Mouse (Mus musculus) ZHBTc4 (cell line): ENCODE data around the gene Rex1bd.
A peak's percentile ranks its signal among the peaks of the same experiment; 100 is the strongest.
"Not testable (repeated sequence)": the region's sequence is repeated elsewhere in the genome, so short reads cannot be mapped to it uniquely, and the experiment has no call there.

Source experiments
- DNase-seq: peaks from one replicate; pipeline ENCODE4 v3.0.0-alpha.2; 2011; ENCODE audit warnings: low read depth, low spot score

The Rex1bd gene

DNA sequence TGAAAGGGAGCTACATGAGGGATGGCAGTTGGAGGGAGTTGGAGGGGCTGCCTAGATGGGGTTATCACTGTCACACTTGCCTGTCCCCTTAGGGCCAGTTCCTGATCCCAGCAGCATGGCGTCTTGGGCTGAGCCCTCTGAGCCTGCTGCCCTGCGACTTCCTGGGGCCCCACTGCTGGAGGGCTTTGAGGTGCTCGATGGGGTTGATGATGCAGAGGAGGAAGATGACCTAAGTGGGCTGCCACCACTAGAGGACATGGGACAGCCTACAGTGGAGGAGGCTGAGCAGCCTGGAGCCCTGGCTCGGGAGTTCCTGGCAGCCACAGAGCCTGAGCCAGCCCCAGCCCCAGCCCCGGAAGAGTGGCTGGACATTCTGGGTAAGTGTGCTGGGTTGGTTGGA, 22.7 kb upstream of the Rex1bd start:
- DNase-seq = no peak

DNA sequence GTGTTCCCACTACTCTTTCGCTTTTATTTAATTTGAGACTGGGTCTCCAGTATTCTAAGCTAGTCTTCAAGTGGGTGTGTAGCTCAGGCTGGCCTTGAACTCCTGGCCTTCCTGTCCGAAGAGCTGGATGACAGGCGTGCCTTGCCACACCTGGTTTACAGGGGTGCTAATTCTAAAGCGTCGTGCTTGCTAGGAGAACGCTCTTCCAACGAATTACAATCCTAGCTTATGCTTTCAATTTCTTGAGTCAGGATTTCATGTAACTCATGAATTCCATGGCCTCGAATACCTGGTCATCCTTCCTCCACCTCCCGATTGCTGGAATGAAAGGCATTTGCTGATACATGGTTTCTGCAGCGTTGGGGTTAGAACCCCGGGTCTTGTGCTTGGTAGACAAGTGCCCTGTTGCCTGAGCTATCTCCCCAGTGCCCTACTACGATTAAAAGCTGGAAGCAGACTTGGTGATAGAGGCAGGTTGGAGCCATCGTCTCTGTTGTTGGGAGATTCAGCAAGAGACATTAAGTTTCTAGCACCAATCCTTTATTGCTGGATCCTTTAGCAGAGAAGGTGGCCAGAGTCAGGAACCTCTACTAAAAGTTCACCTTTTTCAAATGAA, 21.7 kb upstream of the Rex1bd start:
- peak; percentile 18 for DNase-seq

DNA sequence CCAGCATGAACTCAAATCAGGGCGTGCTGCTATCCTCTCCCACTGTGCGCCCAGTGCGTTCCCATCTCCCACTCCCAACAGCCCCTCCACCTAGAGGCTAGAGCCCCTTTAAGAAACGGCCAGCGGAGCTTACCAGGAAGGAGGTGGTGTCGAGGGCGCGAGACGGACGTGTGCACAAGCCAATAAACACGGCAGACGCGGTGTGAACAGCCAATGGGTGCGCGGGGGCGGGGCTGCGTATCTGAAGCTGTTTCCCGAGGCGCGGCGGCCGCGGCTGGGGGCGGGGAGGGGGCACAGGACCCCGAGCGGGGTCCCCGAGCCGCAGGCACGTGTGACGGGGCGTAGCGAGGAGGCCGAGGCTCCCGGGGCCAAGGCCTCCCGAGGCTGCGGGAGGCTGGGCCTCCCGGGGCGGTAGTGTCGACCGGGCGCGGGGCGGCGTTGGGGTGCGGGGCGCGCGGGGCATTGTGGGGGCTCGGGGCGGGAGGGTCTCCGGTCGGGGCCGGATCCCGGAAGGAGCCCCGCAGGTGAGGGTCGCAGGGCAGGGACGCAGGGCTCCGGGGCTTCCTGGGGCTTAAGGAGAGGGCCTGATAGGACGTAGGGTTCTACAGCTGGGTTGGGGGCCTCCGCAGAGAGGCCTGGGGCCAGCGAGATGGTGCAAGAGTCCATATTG, 21.1 kb upstream of the Rex1bd start, which contains the start of the genes Fkbp8 and Kxd1:
Fkbp8 (plus strand) TSS at position 213 of the 670 bp plus-strand sequence.
Kxd1 (minus strand) TSS at position 445 of the 670 bp plus-strand sequence.
- peak; percentile 96 for DNase-seq

GRCm38 (mm10) chr8:70527111-70527511, 20.6 kb upstream of the Rex1bd start:
- no peak for DNase-seq

- DNase-seq = peak; percentile 99
These were observed 16.2 kb upstream of the Rex1bd start for GRCm38 (mm10) chr8:70522592-70523403.

GRCm38 (mm10) chr8:70519606-70520005, 13.1 kb upstream of the Rex1bd start:
- DNase-seq = no peak

DNA sequence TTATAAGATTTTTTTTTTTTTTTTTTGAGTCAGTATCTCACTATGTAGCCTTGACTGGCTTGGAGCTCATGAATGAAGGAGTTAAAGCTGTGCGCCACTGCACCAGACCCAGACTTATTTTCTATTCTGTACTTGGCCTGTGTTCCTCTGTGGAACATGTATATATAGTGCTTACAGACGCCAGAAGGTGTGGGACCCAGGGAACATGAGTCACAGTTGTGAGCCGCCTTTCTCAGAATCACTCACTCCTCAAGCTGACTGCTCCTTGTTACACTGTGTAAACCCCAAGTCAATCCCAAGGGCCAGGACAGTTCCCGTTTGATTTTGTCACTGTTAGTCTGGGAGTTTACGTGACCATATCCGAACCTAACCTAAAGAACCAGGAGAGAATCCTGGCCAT, 12.5 kb upstream of the Rex1bd start:
- no peak for DNase-seq

DNA sequence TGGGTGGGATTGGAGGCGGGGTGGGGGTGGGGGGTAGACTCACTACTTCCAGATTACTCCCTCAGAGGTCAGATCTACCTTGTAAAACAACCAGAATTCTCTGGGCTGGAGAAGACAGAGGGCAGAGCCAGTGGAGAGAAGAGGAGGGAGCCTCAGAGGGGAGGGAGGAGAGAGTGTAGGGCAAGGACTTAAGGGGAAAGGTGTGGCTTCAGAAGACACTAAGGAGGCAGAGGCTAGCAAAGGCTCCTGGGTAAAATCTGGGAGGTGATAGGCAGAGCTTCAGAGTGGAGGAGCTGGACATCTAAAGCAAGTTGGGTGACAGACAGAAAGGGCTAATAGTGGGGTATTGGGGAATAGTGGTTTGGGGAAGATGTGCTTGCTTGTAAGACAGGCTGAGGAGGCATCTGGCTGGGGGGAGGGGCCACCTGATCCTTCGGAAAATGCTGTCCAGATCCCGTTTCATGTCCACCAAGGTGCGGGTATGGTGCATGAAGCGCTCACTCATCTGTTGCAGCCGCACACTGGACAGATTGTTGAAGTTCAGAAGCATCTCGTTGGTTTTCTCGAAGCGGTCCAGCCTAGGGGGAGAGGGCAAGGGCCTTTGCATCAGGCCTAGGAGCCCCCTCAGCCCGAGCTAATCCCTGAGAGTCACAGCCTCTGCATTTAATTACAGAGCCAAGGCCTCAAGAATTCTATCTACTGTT, 11.5 kb upstream of the Rex1bd start:
- peak; percentile 75 for DNase-seq

GRCm38 (mm10) chr8:70513441-70513840, 6.9 kb upstream of the Rex1bd start:
- DNase-seq = no peak

GRCm38 (mm10) chr8:70512253-70512903, 5.8 kb upstream of the Rex1bd start:
- no peak for DNase-seq

DNA sequence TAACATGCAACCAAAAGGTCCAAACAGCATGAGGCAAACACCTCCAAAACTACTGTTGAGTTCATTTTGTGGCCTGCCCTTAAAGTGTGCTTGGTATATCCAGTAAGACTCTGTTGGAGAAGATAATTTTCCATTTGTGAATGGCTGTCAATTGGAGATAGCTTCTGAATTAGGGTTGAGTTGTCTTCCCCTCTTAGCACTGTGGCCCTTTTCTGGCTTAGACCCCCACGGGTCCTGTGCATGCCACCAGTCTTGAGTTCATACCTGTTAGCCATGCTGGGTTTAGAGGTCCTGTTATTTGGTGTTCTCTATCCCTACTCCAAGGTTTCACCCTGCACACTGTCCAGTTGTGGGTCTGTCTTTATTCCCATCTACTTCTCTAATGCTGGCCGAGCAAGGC, 5.2 kb upstream of the Rex1bd start:
- DNase-seq = no peak

DNA sequence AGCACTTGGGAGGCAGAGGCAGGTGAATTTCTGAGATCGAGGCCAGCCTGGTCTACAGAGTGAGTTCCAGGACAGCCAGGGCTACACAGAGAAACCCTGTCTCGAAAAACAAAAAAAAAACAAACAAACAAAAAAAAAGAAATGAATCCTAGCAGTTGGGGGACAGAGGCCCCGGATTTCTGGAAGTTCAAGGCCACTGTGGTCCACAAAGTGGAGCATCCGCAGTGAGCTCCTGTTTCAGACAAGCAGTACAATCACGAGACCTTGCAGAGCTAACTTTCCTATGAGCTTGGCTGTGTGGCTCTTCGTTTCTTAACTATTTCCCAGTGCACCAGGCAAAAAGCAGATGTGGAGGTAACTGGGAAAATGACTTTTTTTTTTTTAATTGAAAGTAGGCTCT, 4.6 kb upstream of the Rex1bd start:
- DNase-seq = not testable (repeated sequence)

DNA sequence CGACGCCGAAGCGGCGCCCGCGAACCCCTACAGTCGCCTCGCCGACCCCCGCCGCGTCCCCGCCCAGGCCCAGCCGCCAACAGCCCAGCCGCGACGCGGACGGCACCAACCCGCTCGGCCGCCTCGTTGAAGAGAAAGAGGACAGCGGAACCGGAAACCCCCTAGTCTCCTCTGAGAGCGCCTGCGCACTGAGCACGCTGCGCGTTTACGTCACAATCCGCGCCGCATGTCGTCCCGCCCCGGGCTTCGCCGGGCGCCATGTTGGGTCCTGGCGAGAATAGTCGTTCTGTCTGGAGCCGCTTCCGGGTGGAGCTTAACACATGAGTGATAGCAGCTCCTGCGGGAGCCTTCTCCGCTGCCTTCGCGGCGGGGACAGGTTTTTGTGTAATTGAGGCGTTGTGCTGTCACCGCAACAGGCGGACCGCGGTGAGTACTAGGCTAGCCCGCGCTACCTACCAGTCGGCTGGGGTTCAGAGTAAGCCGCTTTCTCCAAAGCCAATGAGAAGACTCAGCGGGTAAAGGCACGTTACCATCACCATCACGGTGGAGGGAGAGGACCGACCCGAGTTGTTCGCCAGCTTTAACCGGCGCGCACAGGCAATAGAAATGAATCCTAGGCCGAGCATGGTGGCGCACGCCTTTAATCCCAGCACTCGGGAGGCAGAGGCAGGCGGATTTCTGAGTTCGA, 3.8 kb upstream of the Rex1bd start, which contains the start of gene Uba52:
Uba52 (minus strand) TSS at position 574 of the 688 bp plus-strand sequence.
- peak; percentile 98 for DNase-seq

GRCm38 (mm10) chr8:70509281-70509952, 2.9 kb upstream of the Rex1bd start:
- no peak for DNase-seq

DNA sequence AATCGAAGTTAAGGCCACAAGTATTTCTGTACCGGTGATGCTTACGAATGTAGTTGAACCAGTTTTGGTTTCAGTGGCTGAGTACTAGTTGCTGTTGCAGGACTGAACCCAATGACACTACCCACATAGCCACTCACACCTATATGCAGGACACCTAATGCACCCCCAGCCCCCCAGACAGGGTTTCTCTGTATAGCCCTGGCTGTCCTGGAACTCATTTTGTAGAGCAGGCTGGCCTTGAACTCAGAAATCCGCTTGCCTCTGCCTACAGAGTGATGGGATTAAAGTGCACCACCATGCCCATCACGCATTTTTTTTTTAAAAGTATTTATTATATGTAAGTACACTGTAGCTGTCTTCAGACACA, 458 bp upstream of the Rex1bd start:
- DNase-seq = no peak

DNA sequence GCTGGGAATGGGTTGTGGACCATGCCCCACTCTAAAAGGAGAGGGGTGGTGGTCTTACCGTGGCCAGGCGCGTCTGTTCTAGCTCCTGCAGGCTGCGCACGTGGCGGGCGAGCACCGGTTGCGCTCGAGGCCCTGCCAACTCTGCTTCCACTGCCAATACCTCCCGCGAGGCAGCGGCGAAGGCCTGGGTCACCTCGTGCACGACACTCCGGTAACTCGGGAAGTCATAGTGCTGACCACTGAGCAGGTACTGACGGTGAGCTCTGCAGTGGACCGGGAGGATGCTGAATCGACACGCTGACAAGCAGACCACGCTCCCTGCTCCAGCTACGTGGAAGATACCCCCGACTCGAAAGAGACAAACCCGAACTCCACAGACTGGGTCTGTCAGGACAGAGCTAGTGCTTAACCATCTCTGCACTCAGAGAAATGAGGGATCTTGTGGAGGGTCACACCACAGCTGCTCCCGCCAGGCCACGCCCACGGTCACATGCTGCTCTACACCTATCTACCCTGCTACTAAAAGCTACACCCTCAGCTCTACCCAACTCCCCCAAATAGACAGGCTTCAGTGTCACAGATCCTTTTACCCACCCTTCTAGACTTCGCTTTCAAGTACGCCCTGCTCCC, 739 bp downstream of the Rex1bd start:
- DNase-seq = no peak

GRCm38 (mm10) chr8:70504851-70505250, 1.7 kb downstream of the Rex1bd start:
- DNase-seq = peak; percentile 77

- DNase-seq = no peak
These were observed 2.2 kb downstream of the Rex1bd start for GRCm38 (mm10) chr8:70504291-70504716.

GRCm38 (mm10) chr8:70503062-70503750, 3.3 kb downstream of the Rex1bd start:
- peak; percentile 86 for DNase-seq
